Mouse (Mus musculus) lung, postnatal 36 days (tissue): ENCODE measurements at regions not wholly inside any gene's neighbourhood (a gene's known extent, or its start where the extent isn't known, plus 50 kb on each side); places are given as distances from the start of the nearest gene placed in this dataset.

Experiments used
- DNase-seq: peaks from one replicate; pipeline ENCODE4 v3.0.0; 2022; ENCODE audit warnings: mixed read lengths

GRCm38 (mm10) chr3:119653007-119653565, 131.2 kb downstream of the Ptbp2 start:
- no peak for DNase-seq

GRCm38 (mm10) chr3:119638633-119639032, 145.6 kb downstream of the Ptbp2 start:
- DNase-seq: no peak

GRCm38 (mm10) chr3:119635641-119636040, 148.6 kb downstream of the Ptbp2 start:
- DNase-seq: no peak

GRCm38 (mm10) chr3:119633516-119633915, 150.8 kb downstream of the Ptbp2 start:
- no peak for DNase-seq

GRCm38 (mm10) chr3:119606116-119606515, 178.2 kb downstream of the Ptbp2 start:
- DNase-seq: no peak

- no peak for DNase-seq
These were observed 195.3 kb downstream of the Ptbp2 start for GRCm38 (mm10) chr3:119588872-119589416.

- no peak for DNase-seq
These were observed 196.3 kb downstream of the Ptbp2 start for GRCm38 (mm10) chr3:119587971-119588370.

GRCm38 (mm10) chr3:119575516-119575915, 208.8 kb downstream of the Ptbp2 start:
- DNase-seq: no peak

- DNase-seq: peak; percentile 0
These were observed 246.4 kb downstream of the Ptbp2 start for GRCm38 (mm10) chr3:119537884-119538283.

- DNase-seq: no peak
These were observed 259.6 kb downstream of the Ptbp2 start for GRCm38 (mm10) chr3:119524510-119525123.

GRCm38 (mm10) chr3:119512596-119512995, 271.7 kb downstream of the Ptbp2 start:
- DNase-seq: no peak

- DNase-seq: no peak
These were observed 275.1 kb downstream of the Ptbp2 start for GRCm38 (mm10) chr3:119509132-119509531.

- DNase-seq: no peak
These were observed 280.7 kb downstream of the Ptbp2 start for GRCm38 (mm10) chr3:119503471-119503972.

GRCm38 (mm10) chr3:119498711-119499110, 285.6 kb downstream of the Ptbp2 start:
- peak; percentile 31 for DNase-seq

GRCm38 (mm10) chr3:119497880-119498279, 286.4 kb downstream of the Ptbp2 start:
- no peak for DNase-seq

GRCm38 (mm10) chr3:119494580-119494979, 289.7 kb downstream of the Ptbp2 start:
- no peak for DNase-seq

GRCm38 (mm10) chr3:119492627-119493026, 291.6 kb downstream of the Ptbp2 start:
- no peak for DNase-seq

GRCm38 (mm10) chr3:119489336-119489735, 294.9 kb downstream of the Ptbp2 start:
- DNase-seq: no peak
